Comparison of ENCODE assay signal across 1 mouse cellular context in the genomic region with DNA sequence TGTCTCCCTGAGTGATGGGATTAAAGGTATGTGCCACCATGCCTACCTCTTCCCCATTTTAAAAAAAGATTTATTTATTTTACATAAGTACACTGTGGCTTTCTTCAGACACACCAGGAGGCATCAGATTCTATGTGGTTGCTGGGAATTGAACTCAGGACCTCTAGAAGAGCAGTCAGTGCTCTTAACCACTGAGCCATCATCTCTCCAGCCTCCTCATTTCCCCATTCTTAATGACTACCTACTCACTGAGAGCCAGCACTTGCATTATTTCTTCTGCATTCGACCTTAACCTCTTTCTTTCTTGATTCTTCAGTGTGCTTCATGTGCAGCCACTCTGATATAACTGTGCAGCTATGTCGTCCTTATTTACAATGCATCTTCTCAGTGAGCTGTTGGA.
TF ChIP-seq lines count a peak whose summit lies in the region.

No protein-coding gene starts in this region.

TF ChIP-seq in MEL, 35 proteins besides CTCF, POLR2A, EP300 and RAD21:
- TF ChIP-seq TBP (IDR thresholded peaks at IDR 0.05; ENCODE audit: low read depth, low read length) (peak; percentile 95), MAZ (IDR thresholded peaks at IDR 0.05; ENCODE audit: low read depth, low read length) (no peak)
